Mouse (Mus musculus): ENCODE measurements around the gene Dynlt1c. TPM values are rescaled to one million over a fixed set of nuclear protein-coding genes. Genes with fewer than 3 reads are reported as not detected.
"Not testable (repeated sequence)": the region's sequence is repeated elsewhere in the genome, so short reads cannot be mapped to it uniquely, and the experiment has no call there.

Dynlt1c gene
- polyA plus RNA-seq, 1 experiment from 2014 or later, result 84.8 TPM

- not testable (repeated sequence) for H3K4me1 ChIP-seq; H3K27me3 ChIP-seq (replicated peaks); H3K9ac ChIP-seq; ATAC-seq (replicated peaks); H3K4me3 ChIP-seq; H3K4me2 ChIP-seq; H3K36me3 ChIP-seq (replicated peaks); H3K27ac ChIP-seq; H3K9me3 ChIP-seq
- 50% methylated on average over 11 of the region's 15 CpGs for WGBS
These were observed 5.5 kb upstream of the Dynlt1c start for GRCm38 (mm10) chr17:6595776-6596497.

GRCm38 (mm10) chr17:6598356-6598755 is 3.1 kb upstream of the Dynlt1c start:
- H3K4me1 ChIP-seq; H3K9me3 ChIP-seq; H3K27ac ChIP-seq; ATAC-seq (replicated peaks); H3K36me3 ChIP-seq (replicated peaks); H3K9ac ChIP-seq; H3K4me2 ChIP-seq; H3K4me3 ChIP-seq; H3K27me3 ChIP-seq (replicated peaks): not testable (repeated sequence)
- 93% methylated on average over 7 of the region's 7 CpGs for WGBS

- H3K9me3 ChIP-seq; H3K9ac ChIP-seq; H3K27me3 ChIP-seq (replicated peaks); H3K4me1 ChIP-seq; H3K4me2 ChIP-seq; ATAC-seq (replicated peaks); H3K27ac ChIP-seq; H3K4me3 ChIP-seq; H3K36me3 ChIP-seq (replicated peaks): not testable (repeated sequence)
- WGBS, result 93% methylated on average over 6 of the region's 8 CpGs
These were observed 1.1 kb upstream of the Dynlt1c start for GRCm38 (mm10) chr17:6600216-6600911.

- not testable (repeated sequence) for H3K36me3 ChIP-seq (replicated peaks); H3K27me3 ChIP-seq (replicated peaks); H3K9ac ChIP-seq; H3K9me3 ChIP-seq; H3K27ac ChIP-seq; H3K4me2 ChIP-seq; H3K4me1 ChIP-seq
- WGBS, result 15% methylated on average over 3 of the region's 4 CpGs
- H3K4me3 ChIP-seq, result peak overlapping the region; percentile 22; the same call in 1 of the 2 replicates
- ATAC-seq (replicated peaks), result peak; percentile 43; the same call in 1 of the 2 replicates
These were observed 734 bp downstream of the Dynlt1c start for GRCm38 (mm10) chr17:6602205-6602604.

- H3K36me3 ChIP-seq (replicated peaks); H3K4me2 ChIP-seq; ATAC-seq (replicated peaks); H3K27ac ChIP-seq; H3K9me3 ChIP-seq; H3K4me1 ChIP-seq; H3K4me3 ChIP-seq; H3K27me3 ChIP-seq (replicated peaks); H3K9ac ChIP-seq: not testable (repeated sequence)
- WGBS, result 74% methylated on average over 1 of the region's 1 CpGs
These were observed 3.9 kb downstream of the Dynlt1c start for GRCm38 (mm10) chr17:6605347-6605746.

GRCm38 (mm10) chr17:6613524-6613923 is 12.1 kb downstream of the Dynlt1c start:
- not testable (repeated sequence) for H3K9me3 ChIP-seq; H3K4me3 ChIP-seq; H3K4me2 ChIP-seq; H3K9ac ChIP-seq; H3K27me3 ChIP-seq (replicated peaks); ATAC-seq (replicated peaks); H3K36me3 ChIP-seq (replicated peaks); H3K4me1 ChIP-seq; H3K27ac ChIP-seq
- 91% methylated on average over 11 of the region's 14 CpGs for WGBS

- not testable (repeated sequence) for ATAC-seq (replicated peaks); H3K9me3 ChIP-seq; H3K27ac ChIP-seq; H3K36me3 ChIP-seq (replicated peaks); H3K9ac ChIP-seq; H3K4me1 ChIP-seq; H3K27me3 ChIP-seq (replicated peaks); H3K4me2 ChIP-seq; H3K4me3 ChIP-seq
- 83% methylated on average over 5 of the region's 9 CpGs for WGBS
These were observed 12.8 kb downstream of the Dynlt1c start for GRCm38 (mm10) chr17:6614316-6614715.

GRCm38 (mm10) chr17:6616731-6617130 is 15.3 kb downstream of the Dynlt1c start:
- H3K9me3 ChIP-seq; H3K9ac ChIP-seq; H3K4me1 ChIP-seq; H3K27ac ChIP-seq; H3K4me2 ChIP-seq; H3K27me3 ChIP-seq (replicated peaks); H3K36me3 ChIP-seq (replicated peaks); H3K4me3 ChIP-seq; ATAC-seq (replicated peaks): not testable (repeated sequence)
- 98% methylated on average over 9 of the region's 9 CpGs for WGBS

GRCm38 (mm10) chr17:6617689-6618400 is 16.4 kb downstream of the Dynlt1c start:
- H3K4me2 ChIP-seq; H3K27ac ChIP-seq; H3K36me3 ChIP-seq (replicated peaks); H3K9me3 ChIP-seq; H3K27me3 ChIP-seq (replicated peaks); H3K9ac ChIP-seq; H3K4me1 ChIP-seq; H3K4me3 ChIP-seq: not testable (repeated sequence)
- peak; percentile 53; the same call in 1 of the 2 replicates for ATAC-seq (replicated peaks)
- WGBS, result 69% methylated on average over 8 of the region's 13 CpGs

GRCm38 (mm10) chr17:6619271-6619670 is 17.8 kb downstream of the Dynlt1c start:
- H3K4me3 ChIP-seq; H3K9ac ChIP-seq; ATAC-seq (replicated peaks); H3K4me1 ChIP-seq; H3K27me3 ChIP-seq (replicated peaks); H3K27ac ChIP-seq; H3K4me2 ChIP-seq; H3K9me3 ChIP-seq; H3K36me3 ChIP-seq (replicated peaks): not testable (repeated sequence)
- 85% methylated on average over 5 of the region's 5 CpGs for WGBS

GRCm38 (mm10) chr17:6620035-6620434 is 18.6 kb downstream of the Dynlt1c start:
- not testable (repeated sequence) for H3K4me3 ChIP-seq; H3K4me1 ChIP-seq; H3K4me2 ChIP-seq; H3K36me3 ChIP-seq (replicated peaks); ATAC-seq (replicated peaks); H3K9ac ChIP-seq; H3K27me3 ChIP-seq (replicated peaks); H3K9me3 ChIP-seq; H3K27ac ChIP-seq
- WGBS, result 80% methylated on average over 5 of the region's 6 CpGs

- H3K9ac ChIP-seq; H3K36me3 ChIP-seq (replicated peaks); H3K9me3 ChIP-seq; ATAC-seq (replicated peaks); H3K4me3 ChIP-seq; H3K27ac ChIP-seq; H3K4me2 ChIP-seq; H3K27me3 ChIP-seq (replicated peaks); H3K4me1 ChIP-seq: not testable (repeated sequence)
- whole genome bisulfite sequencing, result 85% methylated on average over 18 of the region's 20 CpGs
These were observed 19.4 kb downstream of the Dynlt1c start for GRCm38 (mm10) chr17:6620730-6621451.

Measured in midbrain, embryonic 15.5 days (tissue).